Mouse (Mus musculus): ENCODE data around the gene Stap2. TPM values are rescaled to one million over a fixed set of nuclear protein-coding genes. Genes with fewer than 3 reads are reported as not detected.

Stap2 gene
- total RNA-seq, 1 experiment from 2014 or later: 1.9 TPM

DNA sequence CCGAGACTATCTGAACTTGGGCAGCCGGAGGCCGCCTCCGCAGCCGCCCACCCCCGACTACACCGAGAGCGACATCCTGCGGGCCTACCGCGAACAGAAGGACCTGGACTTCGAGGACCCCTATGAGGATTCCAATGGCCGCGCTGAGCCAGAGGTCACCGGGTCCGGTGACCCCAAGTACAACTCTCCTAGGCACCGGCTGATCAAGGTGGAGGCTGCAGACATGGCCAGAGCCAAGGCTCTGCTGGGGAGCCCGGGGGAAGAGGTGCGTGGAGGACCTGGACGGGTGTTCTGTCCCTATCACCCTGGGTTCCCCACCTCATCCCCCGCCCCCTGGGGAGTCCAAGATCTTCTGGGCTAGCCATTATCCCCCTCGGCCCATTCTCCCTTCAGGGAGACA, 33.9 kb downstream of the Stap2 start:
- no peak for ATAC-seq (replicated peaks in 1 of 2; ENCODE audit: insufficient read depth in 1 of 2, low FRiP score in 2 of 2, low TSS enrichment in 1 of 2, low read depth in 1 of 2, poor library complexity in 2 of 2, severe bottlenecking in 2 of 2)

DNA sequence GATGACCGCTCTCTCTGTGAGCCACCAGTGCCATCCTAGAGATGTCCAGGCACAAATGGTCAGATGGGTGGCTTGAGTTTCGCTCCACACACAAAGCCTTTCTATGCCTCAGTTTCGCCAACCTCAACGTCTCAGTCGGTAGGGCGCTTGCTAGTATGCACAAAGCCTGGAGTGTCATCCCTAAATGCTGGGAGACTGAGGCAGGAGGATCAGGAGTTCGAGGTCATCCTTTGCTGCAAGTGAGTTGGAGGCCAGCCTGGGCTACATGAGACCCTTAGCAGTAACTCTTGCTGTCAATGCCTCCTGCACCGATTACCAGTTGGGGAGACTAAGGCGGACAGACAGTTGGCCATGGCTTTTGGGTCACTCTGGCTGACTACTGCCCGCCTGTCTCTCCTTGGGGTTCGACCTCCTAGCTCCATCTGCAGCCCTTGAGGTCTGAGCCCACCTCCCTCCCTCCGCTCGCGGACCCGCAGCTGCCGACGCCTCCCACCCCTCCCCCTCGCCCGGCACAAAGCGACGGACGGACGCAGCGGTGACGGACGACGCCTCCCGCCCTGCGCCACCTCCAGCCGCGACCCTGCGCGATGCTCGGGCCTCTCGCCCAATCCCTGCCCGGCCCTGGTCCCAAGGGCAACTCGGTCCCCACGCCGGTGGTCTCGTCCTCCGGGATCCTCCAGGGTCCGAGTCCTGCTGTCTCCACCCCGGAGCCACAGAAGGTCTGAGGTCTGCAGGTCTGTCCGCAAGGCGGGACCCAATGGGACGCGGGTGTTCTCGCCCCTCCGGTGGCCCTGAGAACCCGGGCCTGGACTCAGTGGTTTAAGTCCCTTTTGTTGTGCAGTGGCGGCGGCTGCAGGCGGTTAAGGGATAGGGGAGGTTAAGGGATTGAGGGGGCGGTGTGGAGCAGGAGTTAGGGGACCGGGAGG, 35.2 kb downstream of the Stap2 start, which contains the start of gene Shd:
Gene Shd, plus strand, starts transcription at position 502 of the 926 bp plus-strand sequence.
- 0 out of 4 replicates have a peak, but pooled peaks have one; percentile 4 to 15 for ATAC-seq (replicated peaks in 1 of 2; ENCODE audit: insufficient read depth in 1 of 2, low FRiP score in 2 of 2, low TSS enrichment in 1 of 2, low read depth in 1 of 2, poor library complexity in 2 of 2, severe bottlenecking in 2 of 2)

DNA sequence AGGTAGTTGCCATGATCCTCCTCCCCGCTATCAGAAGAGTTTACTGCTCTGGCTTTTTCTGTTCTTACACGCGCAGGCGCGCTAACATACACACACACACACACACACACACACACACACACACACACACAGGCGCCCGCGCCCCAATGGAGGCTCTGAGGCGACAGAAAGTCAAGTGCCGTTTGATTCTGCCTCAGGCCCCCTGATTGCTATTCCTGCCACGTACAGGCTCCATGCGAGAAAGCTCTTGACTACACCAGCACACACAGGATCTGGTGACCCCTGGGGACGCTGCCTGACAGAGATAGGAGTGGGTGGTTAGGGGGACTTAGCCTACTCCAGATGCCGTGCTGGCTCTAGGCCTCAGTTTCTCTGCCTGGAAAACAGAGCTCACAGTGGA, 35.8 kb downstream of the Stap2 start:
- ATAC-seq (replicated peaks in 1 of 2; ENCODE audit: insufficient read depth in 1 of 2, low FRiP score in 2 of 2, low TSS enrichment in 1 of 2, low read depth in 1 of 2, poor library complexity in 2 of 2, severe bottlenecking in 2 of 2): 0 out of 4 replicates have a peak, but pooled peaks of 1 of the 2 experiments have one; percentile 14

DNA sequence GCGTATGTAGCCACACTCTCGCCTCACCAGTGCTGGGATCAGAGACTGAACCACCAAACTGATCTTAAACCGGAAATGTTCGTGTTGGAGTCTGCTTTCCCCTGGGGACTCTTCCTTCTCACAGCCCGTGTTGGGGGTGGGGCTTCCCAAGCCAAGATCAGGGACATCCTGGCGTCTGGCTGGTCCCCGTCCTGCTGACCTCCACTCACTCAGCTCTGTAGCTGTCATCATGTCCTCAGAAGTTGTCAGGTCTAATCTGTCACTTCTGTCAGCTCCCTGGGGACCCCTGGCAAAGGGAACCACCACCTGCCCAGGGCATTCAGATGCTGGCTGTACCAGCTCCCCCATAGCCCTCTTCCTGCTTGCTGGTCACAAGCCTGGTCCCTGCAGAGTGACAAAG, 37.2 kb downstream of the Stap2 start:
- no peak for ATAC-seq (replicated peaks in 1 of 2; ENCODE audit: insufficient read depth in 1 of 2, low FRiP score in 2 of 2, low TSS enrichment in 1 of 2, low read depth in 1 of 2, poor library complexity in 2 of 2, severe bottlenecking in 2 of 2)

- ATAC-seq (replicated peaks in 1 of 2; ENCODE audit: insufficient read depth in 1 of 2, low FRiP score in 2 of 2, low TSS enrichment in 1 of 2, low read depth in 1 of 2, poor library complexity in 2 of 2, severe bottlenecking in 2 of 2): no peak
Measured at GRCm38 (mm10) chr17:55967186-55967585, 38.2 kb downstream of the Stap2 start.

GRCm38 (mm10) chr17:55964996-55965395, 40.4 kb downstream of the Stap2 start:
- no peak for ATAC-seq (replicated peaks in 1 of 2; ENCODE audit: insufficient read depth in 1 of 2, low FRiP score in 2 of 2, low TSS enrichment in 1 of 2, low read depth in 1 of 2, poor library complexity in 2 of 2, severe bottlenecking in 2 of 2)

DNA sequence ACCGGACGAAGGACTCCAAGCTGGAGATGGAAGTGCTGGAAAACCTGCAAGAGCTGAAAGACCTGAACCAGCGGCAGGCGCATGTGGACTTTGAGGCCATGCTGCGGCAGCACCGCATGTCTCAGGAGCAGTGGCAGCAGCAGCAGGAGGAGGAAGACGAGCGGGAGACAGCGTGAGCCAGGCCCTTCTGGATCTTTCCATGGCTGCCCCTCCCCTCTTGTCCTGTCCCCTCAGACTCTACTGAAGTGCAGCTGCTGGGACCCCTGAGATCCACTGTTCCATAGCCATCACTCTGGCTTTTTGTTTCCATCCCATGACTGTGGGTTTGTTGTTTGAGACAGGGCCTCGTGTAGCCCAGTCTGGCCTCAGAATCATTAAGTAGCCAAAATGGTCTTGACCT, 40.9 kb downstream of the Stap2 start:
- no peak for ATAC-seq (replicated peaks in 1 of 2; ENCODE audit: insufficient read depth in 1 of 2, low FRiP score in 2 of 2, low TSS enrichment in 1 of 2, low read depth in 1 of 2, poor library complexity in 2 of 2, severe bottlenecking in 2 of 2)

DNA sequence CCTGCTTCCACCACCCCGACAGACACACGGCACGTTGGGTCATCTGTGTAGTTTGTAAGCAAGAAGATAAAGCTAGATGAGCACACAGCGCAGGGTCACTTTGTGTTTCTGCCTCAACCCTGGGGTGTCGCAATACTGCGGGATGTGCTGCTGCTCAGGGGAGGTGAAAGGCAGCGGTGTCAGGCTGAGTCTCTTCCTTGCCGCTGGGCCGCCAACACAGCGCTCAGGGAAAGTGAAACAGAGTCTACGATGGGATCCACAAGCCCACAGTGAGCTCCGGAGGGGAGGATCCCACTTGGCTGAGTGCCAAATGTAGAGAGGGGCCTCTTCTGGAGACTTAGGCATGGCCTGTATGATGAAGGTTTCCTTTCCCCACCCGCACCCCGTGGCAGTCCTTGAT, 42.2 kb downstream of the Stap2 start:
- peak in 1 of 2 experiments; percentile 11; a peak in 1 of 4 replicates for ATAC-seq (replicated peaks in 1 of 2; ENCODE audit: insufficient read depth in 1 of 2, low FRiP score in 2 of 2, low TSS enrichment in 1 of 2, low read depth in 1 of 2, poor library complexity in 2 of 2, severe bottlenecking in 2 of 2)

DNA sequence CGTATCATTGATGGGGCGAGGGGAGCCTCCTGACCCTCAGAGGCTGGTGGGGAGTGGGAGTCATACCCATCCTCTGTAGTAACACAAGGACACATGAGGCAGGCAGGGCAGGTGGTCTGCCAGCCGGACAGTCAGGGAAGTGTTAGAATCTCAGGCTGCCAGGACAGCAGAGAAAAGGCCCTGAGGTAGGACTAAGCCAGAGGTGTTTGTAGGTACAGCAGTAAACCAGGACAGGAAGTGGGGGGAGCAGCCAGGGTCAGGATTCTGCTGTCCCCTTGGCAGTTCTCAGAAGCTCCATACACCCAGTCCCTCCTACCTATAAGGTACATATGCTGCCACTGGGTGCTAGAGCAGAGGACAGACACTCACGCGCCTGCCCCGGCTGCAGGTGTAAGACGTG, 43.8 kb downstream of the Stap2 start:
- no peak for ATAC-seq (replicated peaks in 1 of 2; ENCODE audit: insufficient read depth in 1 of 2, low FRiP score in 2 of 2, low TSS enrichment in 1 of 2, low read depth in 1 of 2, poor library complexity in 2 of 2, severe bottlenecking in 2 of 2)

- ATAC-seq (replicated peaks in 1 of 2; ENCODE audit: insufficient read depth in 1 of 2, low FRiP score in 2 of 2, low TSS enrichment in 1 of 2, low read depth in 1 of 2, poor library complexity in 2 of 2, severe bottlenecking in 2 of 2): no peak
Measured at GRCm38 (mm10) chr17:55960791-55961190, 44.6 kb downstream of the Stap2 start.

GRCm38 (mm10) chr17:55959946-55960740, 45.2 kb downstream of the Stap2 start:
- no peak for ATAC-seq (replicated peaks in 1 of 2; ENCODE audit: insufficient read depth in 1 of 2, low FRiP score in 2 of 2, low TSS enrichment in 1 of 2, low read depth in 1 of 2, poor library complexity in 2 of 2, severe bottlenecking in 2 of 2)

DNA sequence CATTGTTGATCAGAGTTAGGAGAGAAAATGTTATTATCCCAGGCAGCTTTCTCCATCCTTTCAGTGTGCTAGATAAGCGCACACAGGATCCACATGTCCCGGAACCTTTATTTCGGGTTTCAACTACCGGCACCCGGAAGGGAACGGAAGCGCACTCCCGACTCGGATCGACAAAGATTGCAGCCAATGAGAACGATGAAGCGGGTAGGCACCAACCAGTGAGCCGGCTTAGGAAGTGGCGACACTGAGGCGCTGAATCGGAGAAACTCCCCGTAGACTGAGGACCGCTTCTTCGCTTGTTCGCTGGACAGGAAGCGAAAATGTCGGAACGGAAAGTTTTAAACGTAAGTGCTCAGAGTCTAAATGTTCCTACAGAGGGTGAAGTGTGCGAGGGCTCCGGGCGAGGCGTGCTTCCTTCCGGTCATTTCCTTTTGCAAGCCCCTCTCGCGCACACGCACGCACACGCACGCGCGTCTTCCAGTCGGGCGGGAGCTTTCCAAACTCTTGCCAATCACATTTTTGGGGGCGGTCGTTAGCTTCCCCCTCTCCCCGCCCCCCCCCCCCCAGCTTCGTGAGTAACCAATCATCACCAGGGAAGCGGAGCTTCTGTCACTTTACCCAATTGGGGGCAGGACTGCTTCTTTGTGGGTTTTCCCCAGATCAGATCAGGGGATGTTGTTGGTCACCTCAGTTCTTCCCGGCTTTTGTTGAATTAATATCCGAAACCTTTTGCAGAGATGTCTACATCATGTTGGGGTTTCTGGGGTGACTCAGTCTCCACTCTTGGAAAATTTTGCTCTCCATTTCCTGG, 46.3 kb downstream of the Stap2 start, which contains the start of gene Yju2:
Gene Yju2, plus strand, starts transcription at position 182 of the 811 bp plus-strand sequence.
- ATAC-seq (replicated peaks in 1 of 2; ENCODE audit: insufficient read depth in 1 of 2, low FRiP score in 2 of 2, low TSS enrichment in 1 of 2, low read depth in 1 of 2, poor library complexity in 2 of 2, severe bottlenecking in 2 of 2): peak; percentile 90 to 93

GRCm38 (mm10) chr17:55958584-55958886, 46.8 kb downstream of the Stap2 start:
- no peak for ATAC-seq (replicated peaks in 1 of 2; ENCODE audit: insufficient read depth in 1 of 2, low FRiP score in 2 of 2, low TSS enrichment in 1 of 2, low read depth in 1 of 2, poor library complexity in 2 of 2, severe bottlenecking in 2 of 2)

- ATAC-seq (replicated peaks in 1 of 2; ENCODE audit: insufficient read depth in 1 of 2, low FRiP score in 2 of 2, low TSS enrichment in 1 of 2, low read depth in 1 of 2, poor library complexity in 2 of 2, severe bottlenecking in 2 of 2): no peak
Measured at GRCm38 (mm10) chr17:55957726-55958583, 47.4 kb downstream of the Stap2 start.

DNA sequence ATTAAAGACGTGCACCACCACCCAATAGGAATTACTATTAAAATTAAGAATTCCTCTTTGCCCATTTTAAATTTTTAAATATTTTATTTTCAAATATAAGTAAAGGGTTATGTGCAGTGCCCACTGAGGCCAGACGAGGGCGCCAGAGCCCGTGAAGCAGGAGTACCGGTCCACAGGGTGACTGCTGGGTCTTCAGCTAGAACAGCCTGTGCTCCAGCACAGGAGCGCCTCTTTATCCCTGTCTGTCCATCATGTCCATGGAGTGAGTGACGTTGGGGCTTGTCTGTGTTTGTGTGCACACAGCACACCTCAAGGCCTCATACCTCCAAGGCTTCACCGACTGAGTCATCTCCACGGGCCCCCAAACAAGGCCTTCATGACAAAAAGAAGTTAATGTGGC, 48.2 kb downstream of the Stap2 start:
- ATAC-seq (replicated peaks in 1 of 2; ENCODE audit: insufficient read depth in 1 of 2, low FRiP score in 2 of 2, low TSS enrichment in 1 of 2, low read depth in 1 of 2, poor library complexity in 2 of 2, severe bottlenecking in 2 of 2): peak in 1 of 2 experiments; percentile 21; a peak in 1 of 4 replicates

GRCm38 (mm10) chr17:55956591-55956990, 48.8 kb downstream of the Stap2 start:
- no peak for ATAC-seq (replicated peaks in 1 of 2; ENCODE audit: insufficient read depth in 1 of 2, low FRiP score in 2 of 2, low TSS enrichment in 1 of 2, low read depth in 1 of 2, poor library complexity in 2 of 2, severe bottlenecking in 2 of 2)

GRCm38 (mm10) chr17:55956129-55956528, 49.3 kb downstream of the Stap2 start:
- ATAC-seq (replicated peaks in 1 of 2; ENCODE audit: insufficient read depth in 1 of 2, low FRiP score in 2 of 2, low TSS enrichment in 1 of 2, low read depth in 1 of 2, poor library complexity in 2 of 2, severe bottlenecking in 2 of 2): no peak

Measured in hematopoietic stem cell, adult 5-6 weeks (primary cell).